Mouse (Mus musculus) lung, postnatal 0 days (tissue): ENCODE data around the gene Med20. TPM values are rescaled to one million over a fixed set of nuclear protein-coding genes. Genes with fewer than 3 reads are reported as not detected.
"Not testable (repeated sequence)": the region's sequence is repeated elsewhere in the genome, so short reads cannot be mapped to it uniquely, and the experiment has no call there.

Experiments
- ATAC-seq: fragments of 200-750 bp; cut with Nextera tagmentation; 2 replicates; pipeline ENCODE4 v1.8.0; 2017; ENCODE audit warnings: moderate library complexity
- DNase-seq: peaks from one replicate; pipeline ENCODE4 v3.0.0-alpha.2; 2016; ENCODE audit warnings: low spot score
- H3K27ac ChIP-seq: fragments of 300-500 bp; sonication (generic); 2 replicates; pipeline ENCODE4 v1.5.1; 2014; ENCODE audit warnings: antibody characterized with exemption, mild to moderate bottlenecking, low read length, mixed read lengths
- H3K27me3 ChIP-seq: fragments of 300-500 bp; sonication (generic); replicated peaks from 2 replicates; pipeline ENCODE4 v1.6.1; 2014; ENCODE audit warnings: low read length, mixed read lengths; ENCODE audit not compliant: insufficient read depth
- H3K36me3 ChIP-seq: fragments of 300-500 bp; sonication (generic); 2 replicates; pipeline ENCODE4 v1.6.1; 2014; ENCODE audit warnings: low read length, mixed read lengths; ENCODE audit not compliant: insufficient read depth
- H3K4me1 ChIP-seq: fragments of 300-500 bp; sonication (generic); 2 replicates; pipeline ENCODE4 v1.6.1; 2014; ENCODE audit warnings: antibody characterized with exemption, low read depth, low read length, mixed read lengths; ENCODE audit not compliant: insufficient read depth
- H3K4me2 ChIP-seq: fragments of 300-500 bp; sonication (generic); replicated peaks from 2 replicates; pipeline ENCODE4 v1.6.1; 2014; ENCODE audit warnings: low read depth, mild to moderate bottlenecking, low read length, moderate library complexity, mixed read lengths
- H3K4me3 ChIP-seq: fragments of 300-500 bp; sonication (generic); 2 replicates; pipeline ENCODE4 v1.5.1; 2014; ENCODE audit warnings: low read depth, low read length
- H3K9ac ChIP-seq: fragments of 300-500 bp; sonication (generic); replicated peaks from 2 replicates; pipeline ENCODE4 v1.6.1; 2014; ENCODE audit warnings: low read depth, mild to moderate bottlenecking
- H3K9me3 ChIP-seq: fragments of 300-500 bp; sonication (generic); 2 replicates; pipeline ENCODE4 v1.6.1; 2016; ENCODE audit warnings: low read length, mixed read lengths
- CTCF ChIP-seq: IDR thresholded peaks from 2 replicates; pipeline ENCODE4 v1.5.1; 2016; ENCODE audit warnings: antibody characterized with exemption, mild to moderate bottlenecking
- EP300 ChIP-seq: IDR thresholded peaks from 2 replicates; pipeline ENCODE4 v1.6.1; 2016; ENCODE audit warnings: antibody characterized with exemption, mild to moderate bottlenecking, control low read depth
- WGBS: fragments of 180-500 bp; shearing (Covaris S2); extraction: QIAGEN DNeasy Blood & Tissue Kit; methylation state at CpG from one replicate; pipeline ENCODE4 v1.1.7; 2014; 5-methylcytosine and 5-hydroxymethylcytosine counted together
- polyA plus RNA-seq: library from polyadenylated mRNA; unstranded; fragments of >200 nt; fragmentation: Nextera tagmentation; extraction: Ambion mirVana; gene quantifications from 2 replicates; pipeline ENCODE4 v1.2.1, GENCODE M21; 2015

Med20 gene
- polyA plus RNA-seq, 1 experiment from 2014 or later, result 31.6 TPM

DNA sequence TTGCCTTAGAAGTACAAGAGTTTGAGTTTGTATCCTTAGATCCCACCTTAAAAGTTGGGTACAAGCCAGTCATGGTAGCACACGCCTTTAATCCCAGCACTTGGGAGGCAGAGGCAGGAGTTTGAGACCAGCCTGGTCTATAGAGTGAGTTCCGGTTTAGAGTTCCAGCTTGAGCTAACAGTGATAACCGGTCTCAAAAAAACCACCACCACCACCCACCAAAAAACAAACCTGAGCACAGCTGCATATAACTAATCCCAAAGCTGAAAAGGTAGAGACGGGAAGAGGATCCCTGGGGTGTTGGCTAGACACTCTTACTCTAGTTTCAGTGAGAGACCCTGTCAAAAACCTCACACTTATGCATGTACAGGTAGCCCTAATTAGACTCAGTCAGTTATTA lies 5.3 kb downstream of the Med20 start:
- ATAC-seq (no peak), DNase-seq (no peak)
- H3K27ac ChIP-seq, result no peak overlapping the region
- 0 out of 2 replicates have a peak, but pooled peaks cover 2% of the 10 kb centered on the region for H3K36me3 ChIP-seq
- no peaks in the 10 kb centered on the region for H3K9me3 ChIP-seq
- no peak overlapping the region for H3K9ac ChIP-seq
- H3K4me1 ChIP-seq, result peaks cover 9% of the 10 kb centered on the region; the same call in 1 of the 2 replicates
- TF ChIP-seq EP300, result no peak
- TF ChIP-seq CTCF, result no peak
- H3K27me3 ChIP-seq, result no peaks in the 10 kb centered on the region
- H3K4me2 ChIP-seq, result no peak overlapping the region
- no peak overlapping the region for H3K4me3 ChIP-seq
- 90% methylated on average over 4 of the region's 4 CpGs for WGBS

DNA sequence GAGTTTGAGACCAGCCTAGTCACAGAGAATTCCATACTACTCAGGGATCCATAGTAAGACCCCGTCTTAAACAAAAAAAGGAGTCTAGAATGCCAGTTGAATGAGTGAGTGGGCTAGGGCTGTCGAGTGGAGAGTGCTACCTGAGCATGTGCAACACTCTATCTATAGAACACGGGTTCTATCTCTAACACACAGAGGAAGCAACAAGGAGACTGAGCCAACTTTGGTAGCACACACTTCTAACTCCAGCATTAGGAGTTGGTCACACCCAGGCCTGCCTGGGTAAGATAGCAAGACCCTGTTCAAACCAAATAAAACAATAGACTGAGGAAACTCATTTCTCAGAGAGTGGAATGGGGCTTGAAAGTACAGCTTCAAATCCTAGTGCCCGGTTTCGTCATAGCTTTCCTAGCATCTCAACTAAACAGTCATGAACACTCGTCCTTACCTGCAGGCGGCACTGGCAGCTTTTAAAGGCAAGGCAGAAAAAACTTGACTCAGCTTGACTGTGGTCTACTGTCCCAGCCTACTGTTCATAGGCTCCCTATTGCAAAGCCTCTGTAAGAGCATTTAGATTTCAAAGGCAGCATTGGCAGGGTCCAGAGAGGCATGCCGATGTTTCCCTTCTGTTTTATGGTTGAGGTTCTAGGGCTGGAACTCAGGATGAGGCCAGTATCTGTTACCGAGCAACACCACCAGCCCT lies 6.4 kb downstream of the Med20 start:
- Histone ChIP-seq H3K4me2 (no peak overlapping the region), H3K27me3 (no peaks in the 10 kb centered on the region), H3K27ac (no peak overlapping the region), H3K9me3 (no peaks in the 10 kb centered on the region), H3K4me3 (no peak overlapping the region), H3K9ac (no peak overlapping the region), H3K36me3 (peaks cover 6% of the 10 kb centered on the region; the same call in 1 of the 2 replicates), H3K4me1 (no peaks in the 10 kb centered on the region)
- 86% methylated on average over 9 of the region's 9 CpGs for WGBS
- TF ChIP-seq EP300 (no peak), CTCF (no peak)
- DNase-seq, result no peak
- no peak for ATAC-seq

GRCm38 (mm10) chr17:47618556-47619311 lies 7.4 kb downstream of the Med20 start:
- DNase-seq, result no peak
- TF ChIP-seq EP300 (no peak), CTCF (no peak)

DNA sequence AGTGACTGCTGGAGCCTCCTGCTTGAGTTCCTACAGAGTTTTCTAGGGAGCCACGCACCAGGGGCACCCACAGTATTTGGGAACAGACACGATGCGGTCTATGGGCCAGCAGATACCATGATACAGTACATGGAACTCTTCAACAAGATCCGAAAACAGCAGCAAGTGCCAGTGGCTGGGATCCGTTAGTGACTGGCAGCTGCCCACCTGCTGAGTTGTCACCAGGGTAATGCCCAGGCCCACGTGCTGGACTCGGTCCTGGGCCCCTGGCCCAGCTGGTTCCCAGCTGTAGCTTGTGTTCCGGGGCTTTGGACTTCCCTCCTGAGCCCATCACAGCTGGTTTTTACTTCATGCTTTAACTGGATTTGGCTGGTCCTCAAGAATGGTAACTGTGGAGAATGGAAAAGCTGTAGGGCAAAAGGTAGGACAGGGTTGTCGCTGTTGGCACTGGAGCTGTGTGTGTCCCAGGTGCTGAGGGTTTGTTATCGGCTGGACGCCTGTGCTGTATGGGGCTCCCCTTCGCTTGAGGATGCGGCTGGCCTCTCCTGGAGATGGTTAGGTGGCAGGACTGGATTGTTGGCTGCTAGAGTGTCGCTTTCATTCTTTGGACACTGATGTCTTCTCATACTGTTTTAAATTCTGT lies 11.7 kb downstream of the Med20 start:
- H3K4me1 ChIP-seq, result no peaks in the 10 kb centered on the region; the same call in 1 of the 2 replicates
- H3K9ac ChIP-seq, result no peak overlapping the region
- H3K27ac ChIP-seq, result no peak overlapping the region
- 95% methylated on average over 14 of the region's 14 CpGs for WGBS
- no peaks in the 10 kb centered on the region for H3K9me3 ChIP-seq
- TF ChIP-seq EP300 (no peak), CTCF (no peak)
- H3K27me3 ChIP-seq, result no peaks in the 10 kb centered on the region
- H3K36me3 ChIP-seq, result peaks cover 16% of the 10 kb centered on the region
- no peak for ATAC-seq
- H3K4me2 ChIP-seq, result no peak overlapping the region
- no peak overlapping the region for H3K4me3 ChIP-seq
- DNase-seq, result no peak

More at GRCm38 (mm10) chr17:47618556-47619311, 7.4 kb downstream of the Med20 start:
- Histone ChIP-seq H3K27ac (no peak overlapping the region), H3K9me3 (no peaks in the 10 kb centered on the region), H3K36me3 (peaks cover 14% of the 10 kb centered on the region), H3K27me3 (no peaks in the 10 kb centered on the region), H3K9ac (no peak overlapping the region), H3K4me1 (no peaks in the 10 kb centered on the region), H3K4me2 (no peak overlapping the region), H3K4me3 (no peak overlapping the region)
- 77% methylated on average over 13 of the region's 13 CpGs for WGBS
- no peak for ATAC-seq

GRCm38 (mm10) chr17:47624572-47624971 lies 13.2 kb downstream of the Med20 start:
- not testable (repeated sequence) for DNase-seq
- H3K36me3 ChIP-seq, result peaks cover 13% of the 10 kb centered on the region

GRCm38 (mm10) chr17:47625088-47625487 lies 13.7 kb downstream of the Med20 start:
- DNase-seq (no peak), ATAC-seq (no peak)
- Histone ChIP-seq H3K9ac (no peak overlapping the region), H3K36me3 (peaks cover 13% of the 10 kb centered on the region), H3K4me1 (no peaks in the 10 kb centered on the region; the same call in 1 of the 2 replicates), H3K27me3 (no peaks in the 10 kb centered on the region), H3K27ac (no peak overlapping the region), H3K9me3 (no peaks in the 10 kb centered on the region), H3K4me2 (no peak overlapping the region), H3K4me3 (no peak overlapping the region)
- TF ChIP-seq CTCF (no peak), EP300 (no peak)
- 91% methylated on average over 2 of the region's 2 CpGs for WGBS

More at GRCm38 (mm10) chr17:47624572-47624971, 13.2 kb downstream of the Med20 start:
- ATAC-seq, H3K4me3 ChIP-seq, H3K9me3 ChIP-seq, H3K27ac ChIP-seq, H3K9ac ChIP-seq, H3K4me1 ChIP-seq, H3K4me2 ChIP-seq, H3K27me3 ChIP-seq: not testable (repeated sequence)
- peak; percentile 5; the same call in 1 of the 2 replicates for TF ChIP-seq CTCF
- WGBS, result 96% methylated on average over 4 of the region's 5 CpGs
